Mouse (Mus musculus) C2C12 (cell line): Measurements from ENCODE around the gene Olfr955.

ENCODE experiments used
- CTCF ChIP-seq: IDR thresholded peaks from one replicate; pipeline ENCODE4 v1.5.1; 2011; ENCODE audit not compliant: control insufficient read depth, insufficient read depth, insufficient read length
- MAX ChIP-seq: IDR thresholded peaks from one replicate; pipeline ENCODE4 v1.6.1; 2011; ENCODE audit warnings: mild to moderate bottlenecking, control low read depth

DNA sequence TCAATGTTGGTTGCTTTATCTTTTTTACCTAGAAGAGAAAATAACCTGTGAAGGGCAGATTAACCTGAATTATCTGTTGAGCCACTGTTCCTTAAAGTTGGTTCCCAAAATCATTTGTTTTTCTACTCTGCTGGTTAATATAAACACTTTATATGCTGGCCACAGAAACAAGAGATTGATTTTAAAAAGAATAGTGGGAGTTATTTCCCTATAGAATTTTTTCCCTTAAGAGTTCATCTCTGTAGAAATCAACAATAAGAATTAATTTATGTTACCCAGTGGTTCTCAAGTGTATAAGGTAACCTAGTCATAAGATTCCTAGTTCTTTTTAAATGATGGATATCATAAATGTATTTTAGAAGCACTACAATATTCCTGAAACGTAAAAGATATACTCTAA is at the start of gene Olfr955:
- no peak for TF ChIP-seq MAX
- TF ChIP-seq CTCF: no peak
